Mouse (Mus musculus): ENCODE measurements around the gene Abr. TPM values are rescaled to one million over a fixed set of nuclear protein-coding genes. Genes with fewer than 3 reads are reported as not detected.
A peak's percentile ranks its signal among the peaks of the same experiment; 100 is the strongest.

Gene Abr
- polyA plus RNA-seq, 1 experiment from 2014 or later: 39.2 TPM

DNA sequence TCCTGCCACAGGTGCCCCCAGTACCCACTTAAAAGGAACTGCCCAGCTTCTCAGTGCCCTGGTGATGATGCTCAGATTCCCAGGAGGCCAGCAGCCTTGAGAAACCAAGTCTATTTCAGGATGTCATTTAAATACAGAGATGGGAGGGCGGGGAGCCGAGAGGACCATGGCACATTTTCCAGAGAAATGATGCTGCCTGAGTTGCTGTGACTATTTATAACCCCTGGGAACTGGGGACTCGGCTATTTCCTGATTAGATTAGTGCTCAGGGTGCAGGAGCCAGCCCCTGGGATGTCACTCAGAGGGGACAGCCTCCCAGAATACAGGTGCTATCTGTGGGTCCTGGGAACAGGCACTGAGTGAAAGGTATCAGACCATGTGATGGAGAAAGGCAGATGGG is 194.3 kb downstream of the Abr start:
- Histone ChIP-seq H3K9me3 (ENCODE audit: low read depth, low read length) (no peaks in the 10 kb centered on the region), H3K4me2 (no peak overlapping the region), H3K4me1 (ENCODE audit: insufficient read depth) (no peaks in the 10 kb centered on the region), H3K4me3 (ENCODE audit: low read depth, low read length) (no peak overlapping the region), H3K27me3 (ENCODE audit: insufficient read depth, low read length) (no peaks in the 10 kb centered on the region), H3K27ac (ENCODE audit: low read depth) (no peak overlapping the region), H3K9ac (no peak overlapping the region), H3K36me3 (ENCODE audit: insufficient read depth) (peaks cover 25% of the 10 kb centered on the region)
- TF ChIP-seq CTCF (IDR thresholded peaks at IDR 0.05; ENCODE audit: low read depth): no peak
- 78% methylated on average over 3 of the region's 3 CpGs for WGBS
- no peak for ATAC-seq (ENCODE audit: insufficient read depth)
- DNase-seq: no peak

DNA sequence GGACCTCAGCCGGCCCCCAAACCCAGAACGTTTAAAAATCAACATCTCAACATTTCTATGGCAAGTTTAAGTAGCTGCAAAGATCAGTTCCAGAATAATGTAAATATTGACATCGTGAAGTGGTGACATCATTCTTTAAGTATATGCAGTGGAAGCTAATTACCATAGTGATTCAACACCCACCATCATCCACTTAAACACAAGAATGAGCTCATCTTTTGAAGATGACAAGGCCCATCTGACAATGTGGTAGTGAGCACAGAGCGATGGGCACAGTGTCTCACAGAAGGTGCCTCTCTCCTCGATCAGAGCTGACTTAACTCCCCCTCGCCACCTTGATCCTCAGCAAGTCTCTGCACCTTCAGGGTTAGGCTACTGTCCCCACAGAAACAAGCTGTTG is 196.4 kb downstream of the Abr start:
- TF ChIP-seq CTCF (IDR thresholded peaks at IDR 0.05; ENCODE audit: low read depth): no peak
- Histone ChIP-seq H3K4me2 (no peak overlapping the region), H3K4me1 (ENCODE audit: insufficient read depth) (no peaks in the 10 kb centered on the region), H3K27ac (ENCODE audit: low read depth) (no peak overlapping the region; the same call in 1 of the 2 replicates), H3K4me3 (ENCODE audit: low read depth, low read length) (no peak overlapping the region), H3K27me3 (ENCODE audit: insufficient read depth, low read length) (no peaks in the 10 kb centered on the region), H3K9me3 (ENCODE audit: low read depth, low read length) (no peaks in the 10 kb centered on the region), H3K36me3 (ENCODE audit: insufficient read depth) (peaks cover 43% of the 10 kb centered on the region), H3K9ac (no peak overlapping the region)
- DNase-seq: no peak
- WGBS: 56% methylated on average over 6 of the region's 6 CpGs
- no peak for ATAC-seq (ENCODE audit: insufficient read depth)

DNA sequence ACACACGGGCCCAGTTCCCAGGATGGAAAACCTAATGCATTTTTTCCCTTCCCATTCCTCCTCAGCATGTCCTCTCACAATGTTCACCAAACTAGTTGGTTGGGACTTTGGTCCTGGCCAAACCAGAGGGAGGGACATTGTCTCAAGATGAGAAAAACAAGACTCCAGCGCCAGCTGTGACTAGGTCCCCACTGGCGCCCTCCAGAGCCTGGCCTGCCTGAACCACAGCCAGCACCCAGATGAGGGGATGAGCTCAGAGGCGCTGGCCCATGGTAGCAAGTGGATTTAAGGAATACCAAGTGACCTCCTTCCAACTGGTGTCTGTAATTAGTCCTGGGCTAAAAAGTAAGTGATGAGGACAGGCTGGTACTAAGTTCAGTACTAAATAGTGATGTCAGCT is 201.2 kb downstream of the Abr start:
- TF ChIP-seq CTCF (IDR thresholded peaks at IDR 0.05; ENCODE audit: low read depth): no peak
- ATAC-seq (ENCODE audit: insufficient read depth) (no peak), DNase-seq (no peak)
- 60% methylated on average over 4 of the region's 4 CpGs for WGBS
- H3K4me1 ChIP-seq (ENCODE audit: insufficient read depth): no peaks in the 10 kb centered on the region
- H3K27me3 ChIP-seq (ENCODE audit: insufficient read depth, low read length): no peaks in the 10 kb centered on the region
- H3K9ac ChIP-seq: no peak overlapping the region
- peaks cover 89% of the 10 kb centered on the region for H3K36me3 ChIP-seq (ENCODE audit: insufficient read depth)
- H3K9me3 ChIP-seq (ENCODE audit: low read depth, low read length): no peaks in the 10 kb centered on the region
- H3K27ac ChIP-seq (ENCODE audit: low read depth): no peak overlapping the region
- H3K4me2 ChIP-seq: no peak overlapping the region
- no peak overlapping the region for H3K4me3 ChIP-seq (ENCODE audit: low read depth, low read length)

DNA sequence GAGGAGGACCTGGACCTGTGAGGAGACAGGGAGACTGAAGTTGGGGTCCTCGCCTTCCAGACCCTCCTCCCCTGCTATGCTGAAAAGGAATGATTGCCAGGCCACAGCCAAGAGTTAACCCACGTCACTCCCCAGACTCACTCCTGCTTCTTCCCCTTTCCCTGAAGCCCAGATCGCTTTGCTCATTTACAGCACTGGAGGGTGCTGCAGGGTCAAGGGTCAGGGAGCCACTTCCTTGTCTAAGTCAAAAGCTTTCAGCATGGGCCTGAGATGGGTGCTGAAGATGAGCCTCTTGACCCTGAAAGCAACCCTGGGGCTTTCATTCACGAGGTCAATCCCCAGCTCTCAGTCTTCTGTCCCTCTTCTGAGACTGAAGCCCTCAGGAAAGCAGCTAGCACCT is 202.9 kb downstream of the Abr start:
- Histone ChIP-seq H3K9me3 (ENCODE audit: low read depth, low read length) (no peaks in the 10 kb centered on the region), H3K9ac (no peak overlapping the region), H3K4me3 (ENCODE audit: low read depth, low read length) (no peak overlapping the region), H3K27ac (ENCODE audit: low read depth) (no peak overlapping the region), H3K36me3 (ENCODE audit: insufficient read depth) (peaks cover 95% of the 10 kb centered on the region), H3K4me1 (ENCODE audit: insufficient read depth) (no peaks in the 10 kb centered on the region), H3K4me2 (no peak overlapping the region), H3K27me3 (ENCODE audit: insufficient read depth, low read length) (no peaks in the 10 kb centered on the region)
- no peak for ATAC-seq (ENCODE audit: insufficient read depth)
- 64% methylated on average over 4 of the region's 4 CpGs for WGBS
- no peak for DNase-seq
- TF ChIP-seq CTCF (IDR thresholded peaks at IDR 0.05; ENCODE audit: low read depth): no peak

DNA sequence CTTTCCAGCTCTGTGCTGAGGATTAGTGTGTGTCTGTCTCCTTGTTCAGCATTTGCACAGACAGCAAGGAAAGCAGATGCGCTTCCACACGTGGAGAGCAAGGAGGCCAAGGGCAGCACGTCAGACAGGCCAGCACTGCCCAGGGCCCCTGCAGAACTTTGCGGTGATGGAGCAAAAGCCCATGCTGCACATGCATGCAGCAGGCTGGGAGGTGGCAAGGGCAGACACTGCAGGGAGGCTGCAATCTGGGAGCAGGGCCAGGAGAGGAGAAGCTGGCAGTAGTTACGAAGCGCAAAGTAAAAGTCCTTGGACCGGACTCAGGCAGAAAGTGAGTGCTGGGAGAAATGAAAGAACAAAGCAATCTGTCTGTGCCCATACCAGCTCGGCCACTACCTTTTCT is 203.7 kb downstream of the Abr start:
- no peaks in the 10 kb centered on the region for H3K9me3 ChIP-seq (ENCODE audit: low read depth, low read length)
- H3K27me3 ChIP-seq (ENCODE audit: insufficient read depth, low read length): no peaks in the 10 kb centered on the region
- 78% methylated on average over 8 of the region's 8 CpGs for WGBS
- no peak for DNase-seq
- no peaks in the 10 kb centered on the region for H3K4me1 ChIP-seq (ENCODE audit: insufficient read depth)
- ATAC-seq (ENCODE audit: insufficient read depth): no peak
- H3K36me3 ChIP-seq (ENCODE audit: insufficient read depth): peaks cover 95% of the 10 kb centered on the region
- H3K4me3 ChIP-seq (ENCODE audit: low read depth, low read length): no peak overlapping the region
- no peak for TF ChIP-seq CTCF (IDR thresholded peaks at IDR 0.05; ENCODE audit: low read depth)
- no peak overlapping the region for H3K9ac ChIP-seq
- peak overlapping the region; percentile 36; the same call in 1 of the 2 replicates for H3K27ac ChIP-seq (ENCODE audit: low read depth)
- no peak overlapping the region for H3K4me2 ChIP-seq

DNA sequence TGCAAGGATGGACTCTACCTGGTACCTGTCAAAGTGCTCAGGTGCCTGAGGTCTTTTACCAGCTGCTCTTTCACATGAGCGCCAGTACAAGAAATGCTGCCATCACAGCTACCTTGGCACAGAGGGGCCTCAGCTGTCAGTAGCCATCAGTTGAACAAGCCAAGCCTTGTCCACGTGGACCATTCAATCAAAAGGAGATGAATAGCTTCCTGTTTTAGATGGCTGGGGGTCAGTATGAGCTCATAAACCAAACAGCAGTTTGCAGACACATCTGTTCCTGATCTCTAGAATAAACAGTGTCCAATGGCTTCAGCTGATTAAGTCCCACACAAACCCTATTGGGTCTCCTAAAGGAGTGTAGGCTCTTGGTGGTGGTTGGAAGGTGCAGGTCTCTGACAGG is 206.1 kb downstream of the Abr start:
- Histone ChIP-seq H3K36me3 (ENCODE audit: insufficient read depth) (peaks cover 95% of the 10 kb centered on the region), H3K4me1 (ENCODE audit: insufficient read depth) (no peaks in the 10 kb centered on the region), H3K9me3 (ENCODE audit: low read depth, low read length) (no peaks in the 10 kb centered on the region), H3K4me2 (no peak overlapping the region), H3K27ac (ENCODE audit: low read depth) (no peak overlapping the region), H3K4me3 (ENCODE audit: low read depth, low read length) (no peak overlapping the region), H3K27me3 (ENCODE audit: insufficient read depth, low read length) (no peaks in the 10 kb centered on the region), H3K9ac (no peak overlapping the region)
- no peak for ATAC-seq (ENCODE audit: insufficient read depth)
- TF ChIP-seq CTCF (IDR thresholded peaks at IDR 0.05; ENCODE audit: low read depth): no peak
- no peak for DNase-seq
- 46% methylated on average over 2 of the region's 2 CpGs for WGBS

DNA sequence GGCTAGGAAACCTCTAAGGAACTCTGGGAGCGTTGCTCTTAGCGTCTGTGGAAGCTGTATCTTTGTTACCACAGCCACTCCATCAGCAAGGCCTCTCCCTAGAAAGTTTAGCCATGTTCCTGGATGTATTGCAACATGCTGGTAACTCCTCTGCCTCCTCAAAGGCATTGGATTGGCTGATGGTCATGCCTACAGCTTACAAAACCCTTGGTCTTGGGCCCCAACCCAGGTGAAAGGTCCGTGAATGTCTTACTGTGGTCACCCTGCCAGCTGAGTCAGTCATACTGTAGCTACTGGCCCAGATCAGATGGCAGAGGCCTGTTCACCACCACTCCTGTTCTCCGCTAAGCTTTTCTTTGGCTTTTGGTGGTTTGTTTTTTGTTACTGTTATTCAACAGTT is 207.1 kb downstream of the Abr start:
- TF ChIP-seq CTCF (IDR thresholded peaks at IDR 0.05; ENCODE audit: low read depth): no peak
- DNase-seq: no peak
- Histone ChIP-seq H3K27me3 (ENCODE audit: insufficient read depth, low read length) (no peaks in the 10 kb centered on the region), H3K9ac (no peak overlapping the region), H3K36me3 (ENCODE audit: insufficient read depth) (peaks cover 89% of the 10 kb centered on the region), H3K9me3 (ENCODE audit: low read depth, low read length) (no peaks in the 10 kb centered on the region), H3K4me2 (no peak overlapping the region), H3K4me3 (ENCODE audit: low read depth, low read length) (no peak overlapping the region), H3K4me1 (ENCODE audit: insufficient read depth) (no peaks in the 10 kb centered on the region), H3K27ac (ENCODE audit: low read depth) (no peak overlapping the region)
- 86% methylated on average over 4 of the region's 4 CpGs for WGBS
- ATAC-seq (ENCODE audit: insufficient read depth): no peak

DNA sequence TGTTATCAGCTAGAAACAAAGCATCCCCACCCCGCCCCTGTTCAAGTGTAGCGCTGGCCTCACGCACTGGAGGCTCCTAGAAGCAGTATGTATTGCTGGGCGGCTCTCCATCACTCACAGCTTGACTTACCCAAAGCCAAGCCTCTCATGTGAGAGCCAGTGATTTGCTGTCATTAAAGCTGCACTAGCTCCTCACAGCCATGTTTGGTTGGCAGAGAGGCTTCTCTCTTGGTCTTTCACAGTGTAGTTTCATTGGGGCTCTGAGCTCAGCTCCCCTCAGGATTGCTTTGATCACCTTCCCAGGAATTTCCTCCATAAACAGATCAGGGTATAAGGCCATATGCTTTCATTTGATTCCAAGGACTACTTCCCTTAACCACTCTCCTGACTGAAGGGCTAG is 208.9 kb downstream of the Abr start:
- 69% methylated on average over 4 of the region's 4 CpGs for WGBS
- DNase-seq (peak; percentile 37), ATAC-seq (ENCODE audit: insufficient read depth) (peak; percentile 56)
- H3K4me2 ChIP-seq: no peak overlapping the region
- H3K4me1 ChIP-seq (ENCODE audit: insufficient read depth): no peaks in the 10 kb centered on the region
- no peaks in the 10 kb centered on the region for H3K9me3 ChIP-seq (ENCODE audit: low read depth, low read length)
- H3K27ac ChIP-seq (ENCODE audit: low read depth): no peak overlapping the region
- H3K27me3 ChIP-seq (ENCODE audit: insufficient read depth, low read length): no peaks in the 10 kb centered on the region
- no peak overlapping the region for H3K9ac ChIP-seq
- peaks cover 75% of the 10 kb centered on the region for H3K36me3 ChIP-seq (ENCODE audit: insufficient read depth)
- no peak for TF ChIP-seq CTCF (IDR thresholded peaks at IDR 0.05; ENCODE audit: low read depth)
- no peak overlapping the region for H3K4me3 ChIP-seq (ENCODE audit: low read depth, low read length)

All from lung, embryonic 14.5 days (tissue).